Mouse (Mus musculus): ENCODE data around the gene Ank2. TPM values are rescaled to one million over a fixed set of nuclear protein-coding genes. Genes with fewer than 3 reads are reported as not detected.

The Ank2 gene
- polyA plus RNA-seq, 1 experiment, result 52.1 TPM

DNA sequence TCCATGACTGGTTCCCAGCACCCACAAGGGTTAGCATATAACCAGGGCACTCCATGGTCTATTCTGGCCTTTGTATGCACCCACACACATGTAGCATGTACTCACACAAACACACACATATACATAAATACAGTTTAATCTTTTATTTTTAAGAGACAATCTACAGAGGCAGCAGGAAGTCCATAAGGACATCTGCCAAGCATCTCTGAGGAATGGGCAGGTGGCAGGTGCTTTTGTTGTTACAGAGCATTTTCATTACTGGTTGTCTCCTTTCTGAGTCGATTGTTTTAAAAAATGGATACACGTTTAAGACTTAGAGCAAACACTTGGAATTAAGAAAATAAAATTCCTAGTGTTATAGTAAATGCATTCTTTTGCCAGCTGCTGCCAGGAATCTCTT lies 390.7 kb downstream of the Ank2 start:
- Histone ChIP-seq H3K27me3 (ENCODE audit: control insufficient read depth, insufficient read depth, low read length) (no peaks in the 10 kb centered on the region), H3K36me3 (ENCODE audit: control insufficient read depth, insufficient read depth, low read length) (no peaks in the 10 kb centered on the region), H3K4me1 (ENCODE audit: control insufficient read depth, insufficient read depth, low read length) (no peaks in the 10 kb centered on the region), H3K27ac (ENCODE audit: control insufficient read depth, insufficient read depth, low read depth, low read length) (no peak overlapping the region), H3K4me3 (ENCODE audit: control insufficient read depth, low read depth, low read length) (no peak overlapping the region)
- TF ChIP-seq POLR2A (IDR thresholded peaks at IDR 0.05; ENCODE audit: control insufficient read depth, low read depth, low read length) (no peak), CTCF (IDR thresholded peaks at IDR 0.05; ENCODE audit: control insufficient read depth, insufficient read depth, insufficient replicate concordance, low read depth, low read length) (no peak)

GRCm38 (mm10) chr3:127107281-127107680 lies 391.9 kb downstream of the Ank2 start:
- H3K27ac ChIP-seq (ENCODE audit: control insufficient read depth, insufficient read depth, low read depth, low read length), result no peak overlapping the region
- no peaks in the 10 kb centered on the region for H3K27me3 ChIP-seq (ENCODE audit: control insufficient read depth, insufficient read depth, low read length)

DNA sequence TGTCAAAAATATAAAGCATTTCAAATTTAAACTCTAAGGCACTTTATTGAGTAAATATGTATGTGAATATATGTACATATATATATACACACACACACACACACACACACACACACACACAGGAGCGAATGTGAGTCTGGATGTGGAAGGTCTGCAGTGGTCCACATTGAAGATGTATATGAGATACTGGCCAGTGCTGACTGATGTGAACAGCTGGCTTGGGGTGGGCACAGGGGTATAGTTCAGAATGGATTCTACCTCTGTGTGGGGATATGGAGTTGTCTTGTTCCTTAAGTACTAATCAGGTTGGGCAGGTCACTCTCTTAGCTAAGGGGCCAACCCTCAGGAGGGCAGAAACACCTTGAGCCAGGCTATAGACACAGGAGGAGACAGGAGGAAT lies 397.8 kb downstream of the Ank2 start:
- Histone ChIP-seq H3K27ac (ENCODE audit: control insufficient read depth, insufficient read depth, low read depth, low read length) (no peak overlapping the region), H3K4me3 (ENCODE audit: control insufficient read depth, low read depth, low read length) (no peak overlapping the region), H3K27me3 (ENCODE audit: control insufficient read depth, insufficient read depth, low read length) (no peaks in the 10 kb centered on the region), H3K4me1 (ENCODE audit: control insufficient read depth, insufficient read depth, low read length) (no peaks in the 10 kb centered on the region), H3K36me3 (ENCODE audit: control insufficient read depth, insufficient read depth, low read length) (no peaks in the 10 kb centered on the region)
- TF ChIP-seq CTCF (IDR thresholded peaks at IDR 0.05; ENCODE audit: control insufficient read depth, insufficient read depth, insufficient replicate concordance, low read depth, low read length), result no peak
- TF ChIP-seq POLR2A (IDR thresholded peaks at IDR 0.05; ENCODE audit: control insufficient read depth, low read depth, low read length), result no peak

More at GRCm38 (mm10) chr3:127107281-127107680, 391.9 kb downstream of the Ank2 start:
- TF ChIP-seq POLR2A (IDR thresholded peaks at IDR 0.05; ENCODE audit: control insufficient read depth, low read depth, low read length) (no peak), CTCF (IDR thresholded peaks at IDR 0.05; ENCODE audit: control insufficient read depth, insufficient read depth, insufficient replicate concordance, low read depth, low read length) (no peak)
- H3K4me1 ChIP-seq (ENCODE audit: control insufficient read depth, insufficient read depth, low read length), result no peaks in the 10 kb centered on the region
- H3K4me3 ChIP-seq (ENCODE audit: control insufficient read depth, low read depth, low read length), result no peak overlapping the region
- H3K36me3 ChIP-seq (ENCODE audit: control insufficient read depth, insufficient read depth, low read length), result no peaks in the 10 kb centered on the region

DNA sequence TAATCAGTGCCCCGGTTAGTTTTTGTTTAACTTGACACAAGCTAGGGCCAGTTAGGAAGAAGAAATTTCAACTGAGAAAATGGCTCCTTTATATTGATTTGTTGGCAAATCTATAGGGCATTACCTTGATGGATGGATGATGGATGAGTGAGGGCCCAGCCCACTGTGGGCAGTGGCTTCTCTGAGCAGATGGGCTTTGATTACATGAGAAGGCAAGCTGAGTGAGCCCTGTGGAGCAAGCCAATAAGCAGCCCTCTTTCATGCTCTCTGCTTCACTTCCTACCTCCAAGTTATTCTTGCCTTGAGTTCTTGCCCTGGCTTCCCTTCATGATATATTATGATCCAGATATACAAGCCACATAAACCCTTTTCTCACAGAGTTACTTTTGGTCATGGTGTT lies 401.4 kb downstream of the Ank2 start:
- TF ChIP-seq CTCF (IDR thresholded peaks at IDR 0.05; ENCODE audit: control insufficient read depth, insufficient read depth, insufficient replicate concordance, low read depth, low read length) (no peak), POLR2A (IDR thresholded peaks at IDR 0.05; ENCODE audit: control insufficient read depth, low read depth, low read length) (no peak)

DNA sequence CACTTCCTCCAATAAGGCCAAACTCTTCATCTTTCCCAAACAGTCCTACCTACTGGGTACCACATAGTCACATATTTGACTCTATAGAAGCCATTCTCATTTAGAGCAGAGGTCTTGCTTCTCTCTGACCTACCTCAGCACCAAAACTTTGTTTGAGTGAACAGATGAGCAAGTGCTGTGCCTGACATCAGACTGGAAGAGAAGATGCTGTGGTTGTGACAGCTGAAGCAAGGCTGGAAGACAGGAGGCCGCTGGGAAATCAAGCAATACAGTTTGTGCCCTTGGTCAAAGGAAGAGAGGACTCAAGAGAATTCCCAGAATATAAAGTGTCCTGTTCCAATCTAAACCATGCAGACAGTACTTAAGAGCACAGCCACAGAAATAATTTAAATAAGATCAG lies 402.0 kb downstream of the Ank2 start:
- TF ChIP-seq CTCF (IDR thresholded peaks at IDR 0.05; ENCODE audit: control insufficient read depth, insufficient read depth, insufficient replicate concordance, low read depth, low read length) (no peak), POLR2A (IDR thresholded peaks at IDR 0.05; ENCODE audit: control insufficient read depth, low read depth, low read length) (no peak)
- Histone ChIP-seq H3K4me3 (ENCODE audit: control insufficient read depth, low read depth, low read length) (no peak overlapping the region), H3K27ac (ENCODE audit: control insufficient read depth, insufficient read depth, low read depth, low read length) (no peak overlapping the region), H3K4me1 (ENCODE audit: control insufficient read depth, insufficient read depth, low read length) (no peaks in the 10 kb centered on the region), H3K27me3 (ENCODE audit: control insufficient read depth, insufficient read depth, low read length) (no peaks in the 10 kb centered on the region), H3K36me3 (ENCODE audit: control insufficient read depth, insufficient read depth, low read length) (no peaks in the 10 kb centered on the region)

More for the DNA sequence above, 401.4 kb downstream of the Ank2 start:
- no peaks in the 10 kb centered on the region for H3K4me1 ChIP-seq (ENCODE audit: control insufficient read depth, insufficient read depth, low read length)
- H3K27ac ChIP-seq (ENCODE audit: control insufficient read depth, insufficient read depth, low read depth, low read length), result no peak overlapping the region
- H3K36me3 ChIP-seq (ENCODE audit: control insufficient read depth, insufficient read depth, low read length), result no peaks in the 10 kb centered on the region
- H3K27me3 ChIP-seq (ENCODE audit: control insufficient read depth, insufficient read depth, low read length), result no peaks in the 10 kb centered on the region
- no peak overlapping the region for H3K4me3 ChIP-seq (ENCODE audit: control insufficient read depth, low read depth, low read length)

DNA sequence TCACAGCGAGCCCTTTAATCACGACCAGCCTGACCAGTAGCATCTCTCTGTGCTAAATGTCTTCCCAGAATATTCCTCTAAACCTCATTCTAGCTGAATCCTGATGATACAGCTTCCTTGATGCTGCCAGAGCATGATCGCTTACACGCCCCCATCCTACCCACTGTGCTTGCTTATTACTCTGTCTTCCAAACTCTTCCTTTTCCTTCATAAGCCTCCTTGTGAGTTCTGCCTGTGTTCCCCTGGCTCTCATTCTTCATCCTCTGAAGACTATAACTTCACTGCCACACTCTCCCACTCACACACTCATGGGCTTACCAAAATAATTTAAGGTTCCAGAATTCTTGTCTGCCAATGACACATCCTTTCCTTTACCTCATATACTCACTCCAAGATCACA lies 405.5 kb downstream of the Ank2 start:
- H3K4me3 ChIP-seq (ENCODE audit: control insufficient read depth, low read depth, low read length), result no peak overlapping the region
- H3K27ac ChIP-seq (ENCODE audit: control insufficient read depth, insufficient read depth, low read depth, low read length), result no peak overlapping the region
- H3K4me1 ChIP-seq (ENCODE audit: control insufficient read depth, insufficient read depth, low read length), result no peaks in the 10 kb centered on the region
- no peaks in the 10 kb centered on the region for H3K36me3 ChIP-seq (ENCODE audit: control insufficient read depth, insufficient read depth, low read length)
- TF ChIP-seq POLR2A (IDR thresholded peaks at IDR 0.05; ENCODE audit: control insufficient read depth, low read depth, low read length), result no peak
- TF ChIP-seq CTCF (IDR thresholded peaks at IDR 0.05; ENCODE audit: control insufficient read depth, insufficient read depth, insufficient replicate concordance, low read depth, low read length), result no peak
- H3K27me3 ChIP-seq (ENCODE audit: control insufficient read depth, insufficient read depth, low read length), result no peaks in the 10 kb centered on the region

DNA sequence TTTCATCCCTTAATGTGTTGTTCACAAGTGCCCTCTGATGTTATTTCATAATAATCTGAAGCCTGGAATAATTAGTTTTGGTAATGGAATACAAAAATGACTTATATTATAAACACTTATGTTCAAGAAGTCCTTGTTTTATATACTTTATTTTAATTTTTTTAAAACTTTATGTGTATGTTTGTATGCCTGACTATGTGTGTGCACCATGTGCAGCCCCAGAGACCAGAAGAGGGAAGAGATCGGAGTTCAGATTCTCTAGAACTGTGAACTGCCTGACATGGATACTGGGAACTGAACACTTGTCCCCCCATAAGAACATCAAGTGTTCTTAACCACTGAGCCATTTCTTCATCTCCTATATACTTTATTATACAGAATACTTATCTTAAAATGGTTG lies 411.6 kb downstream of the Ank2 start:
- no peaks in the 10 kb centered on the region for H3K4me1 ChIP-seq (ENCODE audit: control insufficient read depth, insufficient read depth, low read length)
- TF ChIP-seq CTCF (IDR thresholded peaks at IDR 0.05; ENCODE audit: control insufficient read depth, insufficient read depth, insufficient replicate concordance, low read depth, low read length) (no peak), POLR2A (IDR thresholded peaks at IDR 0.05; ENCODE audit: control insufficient read depth, low read depth, low read length) (no peak)
- no peak overlapping the region for H3K4me3 ChIP-seq (ENCODE audit: control insufficient read depth, low read depth, low read length)
- no peaks in the 10 kb centered on the region for H3K27me3 ChIP-seq (ENCODE audit: control insufficient read depth, insufficient read depth, low read length)
- no peaks in the 10 kb centered on the region for H3K36me3 ChIP-seq (ENCODE audit: control insufficient read depth, insufficient read depth, low read length)
- H3K27ac ChIP-seq (ENCODE audit: control insufficient read depth, insufficient read depth, low read depth, low read length), result no peak overlapping the region
